Mouse (Mus musculus): Measurements from ENCODE around the gene Gna15.

Gene Gna15

DNA sequence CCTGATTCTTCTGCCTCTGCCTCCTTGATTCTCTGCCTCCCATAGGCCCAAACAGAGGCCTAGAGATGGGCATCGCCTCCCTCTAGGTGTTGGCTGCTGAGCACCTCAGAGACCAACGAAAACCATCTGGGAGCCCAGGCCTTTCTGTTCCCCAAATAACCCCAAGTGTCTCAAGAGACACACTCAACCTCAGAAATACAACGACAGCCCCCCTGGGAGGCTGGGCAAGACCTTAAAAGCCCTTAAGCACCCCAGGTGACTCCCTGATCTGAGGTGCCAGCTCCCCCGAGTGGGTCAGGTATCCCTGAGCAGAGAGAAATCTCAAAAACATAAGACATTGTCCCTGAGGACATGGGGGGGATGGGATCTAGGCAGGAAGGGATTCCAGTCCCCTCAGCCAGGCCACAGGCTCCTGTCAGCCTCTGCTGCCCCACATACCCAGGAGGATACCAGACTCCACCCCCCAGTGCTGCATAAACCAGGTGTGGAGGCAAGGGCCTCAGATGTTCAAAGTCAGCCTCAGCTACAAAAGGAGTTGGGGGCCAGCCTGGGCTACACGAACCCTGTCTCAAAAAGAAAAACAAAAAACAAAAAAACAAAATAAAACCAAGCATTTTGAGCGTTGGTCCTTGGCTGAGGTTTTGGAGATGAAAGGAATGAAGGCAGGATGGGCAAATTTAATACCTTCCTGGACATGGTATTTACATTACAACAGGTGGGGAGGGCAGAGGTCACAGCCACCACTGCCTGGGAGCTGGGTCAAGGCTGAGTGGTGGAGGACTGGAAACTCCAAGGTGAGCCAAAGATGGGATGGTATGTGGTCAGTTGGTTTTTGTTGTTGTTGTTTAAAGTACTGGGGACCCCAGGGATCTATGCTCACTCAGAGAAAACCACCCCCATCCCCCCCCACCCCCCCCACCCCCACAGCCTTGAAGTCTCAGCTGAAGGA lies 30.1 kb upstream of the Gna15 start:
- DNase-seq: peak; percentile 40

DNA sequence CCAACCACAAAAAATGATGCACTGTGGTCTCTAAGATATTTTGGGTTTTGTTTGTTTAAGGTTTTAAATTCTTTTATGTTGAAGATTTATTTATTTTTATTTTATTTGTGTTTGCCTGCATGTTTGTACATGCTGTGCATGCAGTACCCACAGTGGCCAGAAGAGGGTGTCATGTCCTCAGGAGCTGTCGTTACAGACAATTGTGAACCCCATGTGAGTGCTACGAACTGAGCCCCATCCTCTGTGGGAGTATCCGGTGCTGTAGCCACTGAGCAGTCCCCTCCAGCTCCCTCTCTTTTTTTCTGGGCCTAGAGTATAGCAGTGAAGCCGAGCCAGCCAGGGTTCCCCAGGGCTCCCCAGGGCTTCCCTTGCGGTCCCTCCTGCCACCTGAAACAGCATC lies 29.2 kb upstream of the Gna15 start:
- peak; percentile 55 for DNase-seq

DNA sequence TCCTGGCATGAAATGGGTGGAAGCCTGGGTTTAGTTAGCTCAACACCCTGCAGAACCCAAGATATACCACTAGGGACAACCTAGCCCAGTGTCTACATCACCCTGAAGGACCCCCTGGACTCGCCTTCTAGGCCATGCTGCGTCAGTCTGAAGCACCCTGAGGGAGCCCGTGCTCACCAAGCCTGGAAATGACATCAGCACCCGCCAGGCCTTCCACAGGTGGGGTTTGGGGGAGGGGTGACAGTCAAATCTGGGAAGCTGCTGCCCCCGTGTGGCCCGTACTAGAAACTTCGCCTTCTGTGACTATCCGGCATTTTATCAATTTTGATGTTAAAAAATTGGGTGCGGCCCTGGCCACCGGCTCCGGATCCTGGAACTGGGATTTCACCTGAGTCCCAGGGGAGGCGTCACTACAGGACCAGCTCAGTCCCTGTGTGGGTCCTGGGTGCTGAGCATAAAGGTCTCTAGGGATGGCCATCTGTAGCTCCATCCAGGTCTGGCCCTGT lies 27.6 kb upstream of the Gna15 start:
- DNase-seq: peak; percentile 86

DNA sequence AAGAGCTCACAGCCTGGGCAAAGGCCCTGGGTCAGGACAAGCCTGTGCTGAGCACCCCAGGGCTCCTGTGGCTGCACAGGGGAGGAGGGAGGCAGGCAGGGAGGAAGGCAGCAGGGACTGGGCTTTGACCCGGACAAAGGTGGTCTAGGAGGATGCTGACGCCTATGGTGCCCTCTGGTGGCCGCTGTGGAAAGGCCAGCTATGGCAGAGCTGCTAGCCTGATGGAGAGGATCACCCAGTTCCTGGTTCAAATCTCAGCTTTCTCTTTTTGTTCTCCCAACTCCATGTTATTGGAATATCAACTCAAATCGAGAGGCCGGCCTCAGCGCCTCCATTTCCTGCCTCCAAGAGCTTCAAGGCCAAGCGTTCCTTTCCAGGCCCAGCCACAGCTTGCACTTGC lies 26.2 kb upstream of the Gna15 start:
- peak; percentile 67 for DNase-seq

DNA sequence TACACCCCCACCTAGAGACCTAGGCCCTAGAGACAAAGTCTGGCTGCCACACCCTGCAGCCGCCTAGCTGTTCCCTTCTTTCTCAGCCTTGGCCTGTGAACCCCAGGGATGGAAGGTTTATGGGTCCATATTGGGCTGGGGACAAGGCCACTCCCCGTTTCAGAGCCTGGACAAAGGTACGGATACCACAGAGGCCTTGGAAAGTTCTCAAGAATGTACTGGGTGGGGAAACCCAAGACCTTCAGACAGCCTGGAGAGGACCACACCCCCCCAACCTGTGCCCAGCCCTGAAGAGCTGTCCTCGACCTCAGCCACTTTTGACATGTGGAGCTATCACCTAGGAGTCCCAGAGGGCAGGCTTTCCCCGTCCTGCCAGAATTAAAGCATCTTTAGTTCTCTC lies 24.9 kb upstream of the Gna15 start:
- peak; percentile 46 for DNase-seq

DNA sequence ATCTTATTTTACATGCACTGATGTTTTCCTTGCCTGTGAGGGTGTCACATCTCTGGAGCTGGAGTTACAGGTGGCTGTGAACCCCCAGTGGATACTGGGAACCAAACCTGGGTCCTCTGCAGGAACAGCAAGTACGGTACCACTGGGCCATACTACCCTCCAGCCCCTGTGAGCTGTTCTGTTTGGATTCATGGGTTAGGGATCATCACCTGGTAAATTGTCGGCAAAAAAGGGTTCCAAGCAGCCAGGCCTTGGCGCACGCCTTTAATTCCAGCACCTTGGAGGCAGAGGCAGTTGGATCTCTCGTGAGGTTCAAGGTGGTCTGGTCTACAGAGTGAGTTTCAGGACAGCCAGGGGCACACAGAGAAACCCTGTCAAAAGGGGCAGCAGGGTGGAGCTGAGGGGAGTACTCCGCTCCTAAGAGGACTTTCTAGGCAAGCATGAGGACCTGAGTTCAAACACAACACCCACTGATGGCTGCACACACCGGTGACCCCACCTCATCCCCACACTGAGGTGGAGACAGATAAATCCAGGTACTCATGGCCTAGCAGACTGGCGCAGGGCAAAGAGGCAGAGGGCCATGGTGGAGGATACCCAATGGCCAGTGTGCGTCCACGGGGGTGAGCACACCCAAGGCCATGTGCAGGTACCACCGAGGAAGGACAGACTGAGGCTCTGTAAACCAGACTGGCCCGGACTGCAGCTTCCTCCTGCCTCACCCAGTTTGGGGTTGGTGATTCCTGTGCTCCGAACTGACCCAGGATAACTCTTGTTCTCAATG lies 23.0 kb upstream of the Gna15 start:
- DNase-seq: peak; percentile 62

DNA sequence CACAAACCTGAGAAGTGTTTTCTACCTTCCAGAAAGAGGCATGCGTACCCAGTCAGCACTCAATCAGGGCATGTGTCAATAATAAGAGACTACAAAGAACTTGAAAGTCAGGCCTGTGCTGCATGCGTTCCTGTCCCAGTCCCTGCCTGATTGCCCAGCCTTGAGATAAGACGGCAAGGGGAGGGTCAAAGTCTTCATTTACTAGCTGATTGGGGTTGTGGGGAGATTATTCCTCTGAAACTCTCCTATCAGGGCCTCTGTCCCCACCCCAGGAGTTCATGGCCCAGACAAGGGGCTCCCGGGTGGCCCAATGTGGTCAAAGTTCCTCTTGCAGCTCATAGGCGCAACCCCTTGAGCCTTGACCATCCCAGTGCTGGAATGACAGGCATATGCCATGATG lies 22.3 kb upstream of the Gna15 start:
- DNase-seq: peak; percentile 59

DNA sequence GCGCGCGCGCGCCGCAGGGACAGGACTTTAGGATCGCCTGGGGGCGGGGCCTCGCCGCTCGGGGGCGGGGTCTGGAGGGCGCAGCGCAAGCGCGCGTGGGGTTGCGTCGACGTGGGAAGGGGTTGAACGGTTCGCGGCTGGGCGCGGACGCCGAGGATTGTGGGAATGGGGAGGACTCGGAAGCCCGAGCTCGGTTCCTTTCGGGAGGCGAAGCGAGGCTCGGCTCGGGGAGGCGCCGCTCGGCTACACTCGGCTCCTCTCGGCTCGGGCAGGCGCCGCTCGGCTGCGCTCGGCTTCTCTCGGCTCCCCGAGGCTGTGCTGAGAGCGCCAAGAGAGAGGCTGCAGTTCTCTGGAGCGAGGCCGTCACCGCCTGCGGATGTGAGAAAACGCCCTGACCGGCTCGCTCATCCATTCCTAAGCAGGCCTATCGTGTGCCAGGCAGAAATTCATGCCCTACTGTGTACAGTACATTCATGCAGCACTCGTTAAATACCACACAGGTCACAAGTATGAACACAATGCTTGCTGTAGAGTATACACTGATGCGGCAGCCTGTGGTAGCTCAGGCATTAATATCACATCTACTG lies 21.2 kb upstream of the Gna15 start, which contains the start of gene Gna11:
Gene Gna11 (minus strand): TSS at position 30 of the 587 bp plus-strand sequence.
- peak; percentile 100 for DNase-seq

DNA sequence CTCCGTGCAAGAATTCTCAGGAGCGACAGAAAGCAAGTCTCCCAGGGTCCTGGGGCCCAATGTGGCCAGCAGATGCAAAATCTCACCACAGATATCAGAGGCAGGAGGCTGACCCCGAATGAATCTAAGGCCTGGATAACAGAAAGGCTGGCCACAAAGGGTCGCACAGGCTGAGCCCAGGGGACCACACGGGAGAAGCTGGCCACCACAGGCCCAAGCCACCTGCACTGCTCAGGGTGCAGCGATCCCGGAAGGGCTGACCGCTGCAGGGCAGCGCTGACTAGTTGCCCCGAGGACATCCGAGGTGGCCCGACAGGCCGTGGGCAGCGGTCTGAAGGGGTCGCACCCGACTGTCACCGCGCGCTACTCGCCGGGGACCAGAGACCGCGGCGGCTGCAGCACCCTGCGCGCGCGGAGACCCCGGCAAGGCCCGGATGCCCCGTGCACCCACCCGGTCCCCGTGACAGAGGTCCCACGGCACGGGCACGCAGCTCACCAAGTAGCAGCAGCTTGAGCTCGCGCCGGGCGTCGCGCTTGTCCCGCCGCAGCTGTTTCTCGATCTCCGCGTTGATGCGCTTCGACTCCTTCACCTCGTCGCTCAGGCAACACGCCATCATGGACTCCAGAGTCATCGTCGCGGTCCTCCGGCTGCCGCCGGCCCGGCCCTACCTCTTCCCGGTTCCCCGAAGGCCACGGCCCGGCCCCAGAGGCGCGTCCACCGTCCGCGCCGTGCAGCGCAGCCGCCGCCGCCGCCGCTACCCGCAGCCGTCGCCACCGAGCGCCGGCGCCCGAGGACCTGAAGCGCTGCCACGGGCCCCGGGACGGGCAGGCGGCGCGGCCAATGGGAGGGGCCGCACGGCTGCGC lies 20.5 kb upstream of the Gna15 start:
- no peak for DNase-seq

DNA sequence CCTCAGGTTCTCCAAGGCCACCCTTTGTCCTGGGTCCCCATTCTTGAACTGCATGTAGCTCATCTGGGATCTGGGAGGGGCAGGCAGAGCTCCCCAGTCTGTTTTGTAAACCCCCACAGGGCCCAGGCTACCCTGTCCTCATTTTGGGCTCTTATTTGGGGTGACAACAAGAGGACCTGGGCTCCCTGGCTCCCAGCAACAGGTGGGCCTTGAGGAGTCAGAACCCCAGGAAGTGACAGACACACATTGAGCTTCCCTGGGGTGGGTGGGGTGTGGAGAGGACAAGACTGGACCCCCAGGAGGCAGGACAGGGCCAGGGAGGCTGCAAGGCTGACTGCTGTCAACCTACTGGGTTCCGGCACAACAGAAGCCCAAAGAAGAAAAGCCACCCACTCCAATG lies 19.6 kb upstream of the Gna15 start:
- peak; percentile 74 for DNase-seq

DNA sequence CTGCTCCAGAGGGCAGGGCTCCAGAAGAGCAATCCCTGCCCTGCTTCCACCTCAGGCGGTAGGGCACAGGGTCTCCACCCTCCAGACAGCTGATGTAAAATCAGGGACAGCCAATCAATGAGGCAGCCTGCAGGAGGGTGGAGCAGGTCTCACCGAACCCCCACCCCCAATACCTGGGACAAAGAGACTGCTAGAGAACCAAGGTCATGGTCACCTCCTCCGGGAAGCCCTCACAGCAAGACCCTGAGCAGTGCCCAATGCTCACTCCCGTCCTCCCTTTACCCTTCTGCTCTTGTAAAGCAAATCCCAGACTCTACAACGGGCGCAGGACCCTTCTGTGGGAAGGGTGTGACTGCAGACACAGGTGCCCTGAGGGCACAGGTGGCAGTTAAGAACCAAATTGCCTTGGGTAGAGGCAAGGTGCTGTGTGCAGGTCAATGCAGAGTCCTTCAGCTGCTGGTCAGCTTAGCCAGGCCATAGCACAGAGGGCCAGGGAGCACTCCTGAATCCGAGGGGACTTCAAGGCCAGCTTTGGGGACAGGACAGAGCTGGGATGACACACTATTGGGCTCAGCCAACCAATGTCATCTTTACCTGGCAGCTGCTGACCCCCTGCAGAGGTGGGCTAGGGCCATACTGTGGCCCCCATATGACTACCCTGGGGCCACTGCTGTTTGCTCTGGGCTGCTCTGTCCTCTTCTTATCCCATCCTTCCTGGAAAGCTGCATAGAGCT lies 18.9 kb upstream of the Gna15 start:
- DNase-seq: peak; percentile 59

DNA sequence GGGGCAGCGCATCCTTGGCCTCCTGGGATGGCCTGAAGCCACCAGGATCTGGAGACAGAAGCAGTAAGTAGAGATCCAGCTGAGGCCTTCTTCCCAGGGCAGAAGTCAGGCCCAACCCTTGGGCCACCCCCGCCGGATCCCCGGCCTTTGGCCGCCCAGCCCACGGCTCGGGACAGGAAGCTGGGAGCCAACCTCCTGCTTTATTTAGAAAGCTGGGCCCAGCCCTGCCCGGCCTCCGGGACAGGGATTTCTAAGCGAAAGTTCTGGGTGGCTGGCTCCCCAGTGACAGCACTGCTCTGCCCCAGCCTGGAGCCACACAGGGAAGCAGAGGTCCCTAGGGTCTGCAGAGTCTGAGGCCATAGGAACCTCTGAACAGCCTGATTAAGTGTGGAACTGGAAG lies 17.8 kb upstream of the Gna15 start:
- no peak for DNase-seq

DNA sequence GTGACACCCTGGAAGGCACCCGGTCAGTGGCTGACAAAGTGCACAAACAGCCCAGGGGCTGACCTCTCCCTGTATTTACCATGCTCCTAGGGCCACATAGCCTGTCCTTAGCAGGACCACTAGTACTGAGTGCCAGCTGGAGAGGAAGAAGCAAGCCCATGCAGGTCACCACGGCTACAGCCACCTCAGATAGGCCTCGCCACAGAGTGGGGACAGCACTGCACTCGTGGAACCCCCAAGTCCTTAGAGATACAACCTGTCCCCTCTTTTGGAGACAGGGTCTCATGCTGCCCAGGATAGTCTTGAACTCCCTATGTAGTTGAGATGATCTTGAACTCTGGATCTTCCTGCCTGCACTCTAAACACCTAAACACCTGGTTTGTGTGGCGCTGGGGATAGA lies 17.3 kb upstream of the Gna15 start:
- DNase-seq: no peak

DNA sequence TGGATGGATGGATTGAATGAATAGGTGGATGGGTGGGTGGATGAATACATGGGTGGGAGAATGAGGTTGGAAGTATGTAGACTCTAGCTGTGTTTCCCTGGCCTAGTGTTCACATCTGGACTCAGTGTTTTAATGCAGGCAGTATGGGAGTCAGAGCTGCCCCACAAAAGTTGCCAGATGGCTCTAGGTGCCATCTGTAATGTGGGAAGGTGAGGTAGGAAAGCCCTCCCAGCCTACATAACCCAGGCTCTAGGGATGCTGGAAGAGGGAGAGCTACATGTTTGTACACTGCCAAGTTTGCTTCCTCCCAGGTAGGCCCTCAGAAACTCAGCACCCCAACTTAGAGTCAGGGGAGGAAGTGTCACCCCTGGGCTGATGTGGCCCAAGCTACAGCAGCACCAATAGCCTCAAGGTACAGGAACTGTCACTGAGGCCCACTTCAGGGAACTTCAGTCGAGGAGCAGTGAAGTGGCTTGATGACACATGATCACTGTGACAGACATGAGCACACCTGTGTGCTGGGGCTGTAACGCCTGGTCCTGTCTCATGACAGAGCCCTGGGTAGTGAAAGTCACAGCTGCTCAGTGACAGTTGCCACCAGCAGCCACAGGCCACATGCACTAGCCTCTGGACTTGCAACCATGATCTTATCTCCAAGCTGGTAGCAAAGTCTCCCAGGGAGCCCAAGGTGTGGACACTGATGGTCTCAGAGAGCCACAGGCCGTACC lies 14.5 kb upstream of the Gna15 start:
- no peak for DNase-seq

DNA sequence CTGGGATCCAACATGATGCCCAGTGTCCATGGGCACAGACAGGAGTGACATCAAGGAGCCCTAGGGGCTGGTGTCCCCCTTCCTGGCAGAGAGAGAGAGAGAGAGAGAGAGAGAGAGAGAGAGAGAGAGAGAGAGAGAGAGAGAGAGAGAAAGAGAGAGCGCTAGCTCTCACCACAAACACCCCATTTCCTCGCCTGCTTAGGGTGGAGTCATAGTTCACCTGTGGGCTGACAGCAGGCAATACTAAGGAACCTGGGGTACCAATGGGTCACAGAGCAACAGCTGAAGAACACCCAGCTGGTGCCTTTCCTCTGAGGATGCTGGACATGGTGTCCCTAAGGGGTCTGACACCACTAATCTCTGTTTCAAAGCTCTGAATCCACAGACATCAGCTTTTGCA lies 13.4 kb upstream of the Gna15 start:
- DNase-seq: no peak

DNA sequence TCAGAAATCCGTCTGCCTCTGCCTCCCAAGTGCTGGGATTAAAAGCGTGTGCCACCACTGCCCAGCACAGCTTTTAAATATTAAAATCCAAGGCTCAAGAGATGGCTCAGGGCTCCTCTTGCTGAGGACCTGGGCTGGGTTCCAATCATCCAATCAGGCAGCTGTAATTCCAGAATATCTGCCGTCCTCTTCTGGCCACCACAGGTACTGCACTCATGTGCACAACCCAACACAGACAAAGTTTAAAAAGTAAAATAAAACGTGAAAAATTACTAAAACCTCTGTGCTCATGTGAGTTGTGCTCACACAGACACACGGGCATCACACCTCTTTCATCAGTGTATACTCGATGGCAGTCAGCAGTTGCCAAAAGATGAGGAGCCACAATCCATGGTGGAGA lies 12.7 kb upstream of the Gna15 start:
- DNase-seq: no peak

DNA sequence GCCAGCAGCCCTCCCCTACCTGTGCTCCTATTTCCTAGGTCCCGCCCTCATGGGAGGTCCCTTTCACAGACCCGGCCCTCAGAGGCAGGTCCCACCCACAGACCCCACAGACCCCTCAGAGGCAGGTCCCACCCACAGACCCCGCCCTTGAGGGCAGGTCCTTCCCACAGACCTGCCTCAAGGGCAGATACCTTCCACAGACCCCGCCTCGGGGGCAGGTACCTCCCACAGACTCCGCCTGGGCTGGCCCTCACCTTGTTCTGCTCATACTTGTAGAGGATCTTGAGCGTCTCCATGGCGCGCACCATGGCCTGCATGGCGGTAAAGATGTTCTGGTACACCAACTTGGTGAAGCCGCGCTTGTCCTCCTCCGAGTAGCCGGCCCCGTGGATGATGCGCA lies 10.8 kb upstream of the Gna15 start:
- no peak for DNase-seq

DNA sequence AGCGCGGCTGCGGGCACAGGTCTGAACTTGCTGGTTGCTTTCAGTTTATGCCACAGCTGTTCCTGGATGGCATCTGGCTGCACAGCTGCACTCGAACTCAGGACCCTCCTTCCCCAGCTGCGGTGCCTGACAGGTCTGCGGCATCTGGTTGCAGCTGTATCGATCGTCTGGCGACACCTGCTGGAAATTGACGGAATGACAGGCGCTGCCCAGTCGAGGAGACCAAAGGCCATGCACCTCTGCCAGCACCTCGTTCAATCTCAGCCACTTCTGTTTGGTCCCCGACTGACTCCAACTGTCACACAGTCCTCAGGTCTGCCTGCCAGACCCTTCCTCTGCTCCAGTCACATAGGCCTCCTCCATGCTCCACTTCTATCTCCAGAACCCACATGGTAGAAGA lies 2.8 kb upstream of the Gna15 start:
- DNase-seq: peak; percentile 64

DNA sequence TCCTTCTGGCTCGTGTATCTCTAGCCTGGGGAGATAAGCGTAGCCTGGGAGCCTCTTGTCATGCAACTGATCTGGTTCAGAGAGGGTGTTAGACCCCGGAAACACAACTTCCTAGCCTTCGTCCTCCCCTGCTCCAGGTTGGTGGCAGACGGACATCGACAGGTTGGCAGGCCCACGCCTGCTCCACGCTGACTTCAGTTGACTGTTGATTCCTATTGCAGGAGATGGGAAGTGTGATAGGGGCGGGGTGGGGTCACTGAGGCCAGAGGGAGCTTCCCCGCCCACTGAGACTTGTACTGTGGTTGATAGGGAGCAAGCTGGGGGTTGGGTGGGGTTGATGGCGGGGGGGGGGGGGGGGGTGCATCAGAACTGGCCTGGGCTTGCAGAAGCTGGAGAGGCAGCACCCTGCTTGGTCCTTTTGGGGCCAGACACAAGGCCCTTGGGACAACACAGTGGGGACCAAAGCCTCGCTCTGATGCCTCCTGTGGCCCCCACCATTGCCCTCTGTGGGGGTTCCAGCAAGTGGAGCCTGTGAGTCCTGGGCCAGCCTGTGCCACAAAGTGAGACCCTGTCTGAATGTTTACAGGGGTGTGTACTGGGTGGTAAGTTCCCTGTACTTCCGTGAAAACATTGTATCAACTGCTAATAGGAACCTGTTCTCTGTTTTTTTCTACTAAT lies 1.1 kb upstream of the Gna15 start:
- DNase-seq: no peak

DNA sequence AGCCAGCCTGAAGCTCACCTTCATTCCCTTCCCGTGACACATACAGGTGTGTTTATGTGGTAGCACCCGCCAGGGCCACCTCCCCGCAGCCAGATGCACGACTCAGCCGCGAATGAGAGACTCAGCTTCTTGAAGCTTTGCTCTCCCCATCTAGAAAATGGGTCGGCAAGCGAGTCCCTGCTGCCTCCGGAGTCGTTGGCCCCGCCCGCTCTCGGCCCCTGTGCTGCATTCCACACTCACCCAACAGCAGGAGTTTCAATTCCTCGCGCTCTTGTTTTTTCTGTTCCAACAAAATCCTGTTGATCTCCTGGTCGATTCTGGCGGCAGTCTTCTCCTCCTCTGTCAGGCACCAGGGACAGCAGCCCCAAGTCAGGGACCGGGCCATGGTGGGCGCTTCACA lies 455 bp downstream of the Gna15 start:
- DNase-seq: no peak
